Mouse (Mus musculus): Measurements from ENCODE around the gene Tmem270.
"Not testable (repeated sequence)": the region's sequence is repeated elsewhere in the genome, so short reads cannot be mapped to it uniquely, and the experiment has no call there.

Tmem270 gene

GRCm38 (mm10) chr5:134906633-134907032, at the start of gene Tmem270:
Tmem270 (minus strand) TSS chr5:134906733.
- DNase-seq (ENCODE audit: low spot score in 2 of 2), result no peak

- no peak for DNase-seq (ENCODE audit: low spot score in 2 of 2)
These were observed 49.0 kb upstream of the Tmem270 start for GRCm38 (mm10) chr5:134955491-134955890.

GRCm38 (mm10) chr5:134951053-134951884, 44.7 kb upstream of the Tmem270 start:
- no peak for DNase-seq (ENCODE audit: low spot score in 2 of 2)

GRCm38 (mm10) chr5:134948085-134948439, 41.5 kb upstream of the Tmem270 start:
- DNase-seq (ENCODE audit: low spot score in 2 of 2), result no peak

GRCm38 (mm10) chr5:134947420-134948084, 41.0 kb upstream of the Tmem270 start:
- DNase-seq (ENCODE audit: low spot score in 2 of 2), result no peak

- DNase-seq (ENCODE audit: low spot score in 2 of 2), result no peak
These were observed 40.3 kb upstream of the Tmem270 start, which contains the start of gene Cldn4 for GRCm38 (mm10) chr5:134946857-134947255. Cldn4 (minus strand) TSS chr5:134946934.

- DNase-seq (ENCODE audit: low spot score in 2 of 2), result no peak
These were observed 39.7 kb upstream of the Tmem270 start for GRCm38 (mm10) chr5:134946063-134946856.

- no peak for DNase-seq (ENCODE audit: low spot score in 2 of 2)
These were observed 38.9 kb upstream of the Tmem270 start for GRCm38 (mm10) chr5:134945266-134945959.

GRCm38 (mm10) chr5:134944179-134944578, 37.6 kb upstream of the Tmem270 start:
- no peak for DNase-seq (ENCODE audit: low spot score in 2 of 2)

GRCm38 (mm10) chr5:134942740-134943139, 36.2 kb upstream of the Tmem270 start:
- no peak for DNase-seq (ENCODE audit: low spot score in 2 of 2)

- no peak for DNase-seq (ENCODE audit: low spot score in 2 of 2)
These were observed 35.1 kb upstream of the Tmem270 start for GRCm38 (mm10) chr5:134941472-134942209.

- not testable (repeated sequence) for DNase-seq (ENCODE audit: low spot score in 2 of 2)
These were observed 33.0 kb upstream of the Tmem270 start for GRCm38 (mm10) chr5:134939554-134939953.

GRCm38 (mm10) chr5:134939069-134939468, 32.5 kb upstream of the Tmem270 start:
- no peak for DNase-seq (ENCODE audit: low spot score in 2 of 2)

GRCm38 (mm10) chr5:134936626-134937185, 30.2 kb upstream of the Tmem270 start:
- DNase-seq (ENCODE audit: low spot score in 2 of 2), result no peak

GRCm38 (mm10) chr5:134936051-134936450, 29.5 kb upstream of the Tmem270 start:
- no peak for DNase-seq (ENCODE audit: low spot score in 2 of 2)

GRCm38 (mm10) chr5:134934666-134935065, 28.1 kb upstream of the Tmem270 start:
- DNase-seq (ENCODE audit: low spot score in 2 of 2), result peak in 1 of 2 experiments; percentile 32

- not testable (repeated sequence) for DNase-seq (ENCODE audit: low spot score in 2 of 2)
These were observed 27.2 kb upstream of the Tmem270 start for GRCm38 (mm10) chr5:134933686-134934085.

GRCm38 (mm10) chr5:134933281-134933680, 26.7 kb upstream of the Tmem270 start:
- DNase-seq (ENCODE audit: low spot score in 2 of 2), result peak; percentile 62 to 66

GRCm38 (mm10) chr5:134932903-134933276, 26.4 kb upstream of the Tmem270 start:
- peak; percentile 72 to 74 for DNase-seq (ENCODE audit: low spot score in 2 of 2)

- DNase-seq (ENCODE audit: low spot score in 2 of 2), result peak; percentile 81 to 85
These were observed 25.8 kb upstream of the Tmem270 start, which contains the start of gene Mettl27 for GRCm38 (mm10) chr5:134932179-134932902. Mettl27 (plus strand) TSS chr5:134932368.
